Mouse (Mus musculus): ENCODE measurements around the gene Atf6. TPM values are rescaled to one million over a fixed set of nuclear protein-coding genes. Genes with fewer than 3 reads are reported as not detected.

Gene Atf6
- total and polyA plus RNA-seq, 3 experiments: 11.7 to 16.4 TPM; not detected in 1

GRCm38 (mm10) chr1:170694821-170695291 lies 172.7 kb downstream of the Atf6 start:
- H3K4me3 ChIP-seq (ENCODE audit: control insufficient read depth in 1 of 2, insufficient read depth in 1 of 2, low read depth in 2 of 2, low read length in 2 of 2): no peak overlapping the region
- no peaks in the 10 kb centered on the region for H3K36me3 ChIP-seq (ENCODE audit: control insufficient read depth in 1 of 2, insufficient read depth in 2 of 2, low read length in 2 of 2)
- H3K9me3 ChIP-seq (replicated peaks; ENCODE audit: insufficient read depth, low read length): no peaks in the 10 kb centered on the region
- no peaks in the 10 kb centered on the region for H3K4me1 ChIP-seq (ENCODE audit: control insufficient read depth in 1 of 2, insufficient read depth in 2 of 2, low read length in 2 of 2)
- H3K27me3 ChIP-seq (ENCODE audit: control insufficient read depth in 1 of 2, insufficient read depth in 2 of 2, low read length in 2 of 2): no peaks in the 10 kb centered on the region; a peak in 1 of 4 replicates
- H3K79me2 ChIP-seq (ENCODE audit: control insufficient read depth, insufficient read depth, low read length, poor library complexity): no peaks in the 10 kb centered on the region
- TF ChIP-seq RCOR1 (IDR thresholded peaks at IDR 0.05; ENCODE audit: low read depth, low read length) (no peak), HCFC1 (IDR thresholded peaks at IDR 0.05; ENCODE audit: low read depth, low read length) (no peak), ZKSCAN1 (IDR thresholded peaks at IDR 0.05; ENCODE audit: low read depth, low read length) (no peak), SMC3 (IDR thresholded peaks at IDR 0.05; ENCODE audit: low read depth, low read length) (no peak), POLR2A (IDR thresholded peaks at IDR 0.05; ENCODE audit: control insufficient read depth in 1 of 2, insufficient read depth in 1 of 2, low read depth in 1 of 2, low read length in 2 of 2, poor library complexity in 1 of 2) (no peak), ELF1 (IDR thresholded peaks at IDR 0.05; ENCODE audit: low read depth, low read length) (no peak), KAT2A (conservative IDR thresholded peaks at IDR 0.05; ENCODE audit: low read depth, low read length) (no peak), MYB (IDR thresholded peaks at IDR 0.05; ENCODE audit: low read depth, low read length) (no peak), CHD2 (IDR thresholded peaks at IDR 0.05; ENCODE audit: low read length) (no peak), ETS1 (IDR thresholded peaks at IDR 0.05; ENCODE audit: low read depth, low read length) (no peak), TAL1 (IDR thresholded peaks at IDR 0.05; ENCODE audit: low read length) (no peak), UBTF (IDR thresholded peaks at IDR 0.05; ENCODE audit: borderline replicate concordance, insufficient read depth, low read depth, low read length) (no peak), E2F4 (IDR thresholded peaks at IDR 0.05; ENCODE audit: borderline replicate concordance, low read depth, low read length) (no peak), TCF12 (IDR thresholded peaks at IDR 0.05; ENCODE audit: low read depth, low read length) (no peak)
- no peak overlapping the region for H3K27ac ChIP-seq (ENCODE audit: control insufficient read depth, low read depth, low read length)
- DNase-seq (ENCODE audit: low read depth, low spot score): peak; percentile 18
- H3K9ac ChIP-seq (ENCODE audit: control insufficient read depth, low read depth, low read length, poor library complexity, severe bottlenecking): no peak overlapping the region

GRCm38 (mm10) chr1:170691301-170691700 lies 176.3 kb downstream of the Atf6 start:
- no peaks in the 10 kb centered on the region for H3K9me3 ChIP-seq (replicated peaks; ENCODE audit: insufficient read depth, low read length)
- no peak overlapping the region for H3K9ac ChIP-seq (ENCODE audit: control insufficient read depth, low read depth, low read length, poor library complexity, severe bottlenecking)
- no peak overlapping the region for H3K4me3 ChIP-seq (ENCODE audit: control insufficient read depth in 1 of 2, insufficient read depth in 1 of 2, low read depth in 2 of 2, low read length in 2 of 2)
- no peaks in the 10 kb centered on the region for H3K79me2 ChIP-seq (ENCODE audit: control insufficient read depth, insufficient read depth, low read length, poor library complexity)
- no peaks in the 10 kb centered on the region for H3K4me1 ChIP-seq (ENCODE audit: control insufficient read depth in 1 of 2, insufficient read depth in 2 of 2, low read length in 2 of 2)
- H3K36me3 ChIP-seq (ENCODE audit: control insufficient read depth in 1 of 2, insufficient read depth in 2 of 2, low read length in 2 of 2): no peaks in the 10 kb centered on the region
- no peak for DNase-seq (ENCODE audit: low read depth, low spot score)
- H3K27ac ChIP-seq (ENCODE audit: control insufficient read depth, low read depth, low read length): no peak overlapping the region
- TF ChIP-seq E2F4 (IDR thresholded peaks at IDR 0.05; ENCODE audit: borderline replicate concordance, low read depth, low read length) (no peak), RCOR1 (IDR thresholded peaks at IDR 0.05; ENCODE audit: low read depth, low read length) (no peak), TBP (IDR thresholded peaks at IDR 0.05; ENCODE audit: low read depth, low read length) (no peak)
- H3K27me3 ChIP-seq (ENCODE audit: control insufficient read depth in 1 of 2, insufficient read depth in 2 of 2, low read length in 2 of 2): no peaks in the 10 kb centered on the region; a peak in 3 of 4 replicates

- no peak for TF ChIP-seq KAT2A (conservative IDR thresholded peaks at IDR 0.05; ENCODE audit: low read depth, low read length)
- no peak for TF ChIP-seq MYB (IDR thresholded peaks at IDR 0.05; ENCODE audit: low read depth, low read length)
- no peak for TF ChIP-seq SMC3 (IDR thresholded peaks at IDR 0.05; ENCODE audit: low read depth, low read length)
- no peak for TF ChIP-seq NELFE (IDR thresholded peaks at IDR 0.05; ENCODE audit: low read depth, low read length)
- TF ChIP-seq GABPA (IDR thresholded peaks at IDR 0.05; ENCODE audit: low read depth, low read length): no peak
- no peak for TF ChIP-seq TBP (IDR thresholded peaks at IDR 0.05; ENCODE audit: low read depth, low read length)
- TF ChIP-seq TAL1 (IDR thresholded peaks at IDR 0.05; ENCODE audit: low read length): no peak
- no peak for TF ChIP-seq RCOR1 (IDR thresholded peaks at IDR 0.05; ENCODE audit: low read depth, low read length)
- no peaks in the 10 kb centered on the region for H3K79me2 ChIP-seq (ENCODE audit: control insufficient read depth, insufficient read depth, low read length, poor library complexity)
- H3K27ac ChIP-seq (ENCODE audit: control insufficient read depth, low read depth, low read length): no peak overlapping the region
Observed at GRCm38 (mm10) chr1:170689773-170690172, 177.8 kb downstream of the Atf6 start.

More at GRCm38 (mm10) chr1:170689773-170690172, 177.8 kb downstream of the Atf6 start:
- no peak for DNase-seq (ENCODE audit: low read depth, low spot score)
- peaks cover 0 to 3% of the 10 kb centered on the region in 2 experiments; a peak in 3 of 4 replicates for H3K27me3 ChIP-seq (ENCODE audit: control insufficient read depth in 1 of 2, insufficient read depth in 2 of 2, low read length in 2 of 2)
- no peak overlapping the region for H3K4me3 ChIP-seq (ENCODE audit: control insufficient read depth in 1 of 2, insufficient read depth in 1 of 2, low read depth in 2 of 2, low read length in 2 of 2)
- no peak overlapping the region for H3K9ac ChIP-seq (ENCODE audit: control insufficient read depth, low read depth, low read length, poor library complexity, severe bottlenecking)
- no peaks in the 10 kb centered on the region for H3K9me3 ChIP-seq (replicated peaks; ENCODE audit: insufficient read depth, low read length)
- H3K4me1 ChIP-seq (ENCODE audit: control insufficient read depth in 1 of 2, insufficient read depth in 2 of 2, low read length in 2 of 2): no peaks in the 10 kb centered on the region
- no peaks in the 10 kb centered on the region for H3K36me3 ChIP-seq (ENCODE audit: control insufficient read depth in 1 of 2, insufficient read depth in 2 of 2, low read length in 2 of 2)

Measured in MEL (cell line).